Mouse (Mus musculus) forebrain, embryonic 13.5 days (tissue): Measurements from ENCODE around the gene Kpna7. TPM values are rescaled to one million over a fixed set of nuclear protein-coding genes. Genes with fewer than 3 reads are reported as not detected.
"Not testable (repeated sequence)": the region's sequence is repeated elsewhere in the genome, so short reads cannot be mapped to it uniquely, and the experiment has no call there.

Experiments used
- ATAC-seq: fragments of 200-750 bp; cut with Nextera tagmentation; 2 replicates; pipeline ENCODE4 v1.8.0; 2017
- H3K27ac ChIP-seq: fragments of 300-500 bp; sonication (generic); 2 replicates; pipeline ENCODE4 v1.5.1; 2015; ENCODE audit warnings: inconsistent platforms, mild to moderate bottlenecking, moderate library complexity
- H3K27me3 ChIP-seq: fragments of 300-500 bp; sonication (generic); 2 replicates; pipeline ENCODE4 v1.6.1; 2015; ENCODE audit warnings: mild to moderate bottlenecking, inconsistent platforms
- H3K36me3 ChIP-seq: fragments of 300-500 bp; sonication (generic); 2 replicates; pipeline ENCODE4 v1.6.1; 2015; ENCODE audit warnings: mild to moderate bottlenecking, inconsistent platforms; ENCODE audit not compliant: poor library complexity, severe bottlenecking
- H3K4me1 ChIP-seq: fragments of 300-500 bp; sonication (generic); 2 replicates; pipeline ENCODE4 v1.6.1; 2015; ENCODE audit warnings: inconsistent platforms
- H3K4me2 ChIP-seq: fragments of 300-500 bp; sonication (generic); 2 replicates; pipeline ENCODE4 v1.6.1; 2015; ENCODE audit warnings: inconsistent platforms, mild to moderate bottlenecking, moderate library complexity
- H3K4me3 ChIP-seq: fragments of 300-500 bp; sonication (generic); 2 replicates; pipeline ENCODE4 v1.5.1; 2015; ENCODE audit warnings: mild to moderate bottlenecking, inconsistent platforms
- H3K9ac ChIP-seq: fragments of 300-500 bp; sonication (generic); 2 replicates; pipeline ENCODE4 v1.6.1; 2015; ENCODE audit warnings: mild to moderate bottlenecking, inconsistent platforms
- H3K9me3 ChIP-seq: fragments of 300-500 bp; sonication (generic); replicated peaks from 2 replicates; pipeline ENCODE4 v1.6.1; 2016; ENCODE audit warnings: inconsistent platforms
- WGBS: fragments of 180-500 bp; shearing (Covaris S2); methylation state at CpG from one replicate; pipeline ENCODE4 v1.1.7; 2015; 5-methylcytosine and 5-hydroxymethylcytosine counted together
- polyA plus RNA-seq: library from polyadenylated mRNA; unstranded; fragments of >200 nt; fragmentation: Nextera tagmentation; extraction: Ambion mirVana; gene quantifications from 2 replicates; pipeline ENCODE4 v1.2.1, GENCODE M21; 2015

Kpna7 gene
- polyA plus RNA-seq, 1 experiment from 2014 or later = not detected

DNA sequence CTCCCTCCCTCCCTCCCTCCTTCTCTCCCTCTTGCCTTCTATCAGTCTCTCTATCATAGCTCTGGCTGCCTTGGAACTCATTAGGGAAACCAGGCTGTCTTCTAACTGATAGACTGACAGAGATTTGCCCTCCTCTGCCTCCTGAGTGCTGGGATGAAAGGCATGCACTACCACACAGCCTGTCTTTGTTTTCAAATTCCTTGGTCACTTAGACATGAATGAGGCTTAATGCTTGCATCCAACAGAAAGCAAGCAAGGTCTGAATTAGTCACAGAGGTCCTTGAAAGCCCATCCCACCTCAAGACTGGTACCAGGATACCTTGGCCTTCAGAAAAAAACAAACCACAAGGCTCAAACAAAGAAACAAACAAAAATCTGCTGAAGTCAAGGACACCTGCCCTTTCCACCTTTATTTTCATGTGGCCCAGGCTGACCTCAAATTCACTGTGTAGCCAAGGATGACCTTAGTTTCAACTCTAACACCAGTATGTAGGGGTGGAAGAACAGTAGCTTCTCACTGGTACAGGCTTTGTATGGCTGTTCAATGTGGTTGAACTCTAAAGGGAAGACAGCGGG lies 19.0 kb downstream of the Kpna7 start:
- Histone ChIP-seq H3K4me1 (no peaks in the 10 kb centered on the region), H3K27ac (no peak overlapping the region), H3K27me3 (no peaks in the 10 kb centered on the region; the same call in 1 of the 2 replicates), H3K9me3 (no peaks in the 10 kb centered on the region), H3K36me3 (no peaks in the 10 kb centered on the region), H3K9ac (no peak overlapping the region), H3K4me3 (no peak overlapping the region), H3K4me2 (no peak overlapping the region)
- WGBS = 88% methylated on average over 1 of the region's 1 CpGs
- ATAC-seq = no peak

DNA sequence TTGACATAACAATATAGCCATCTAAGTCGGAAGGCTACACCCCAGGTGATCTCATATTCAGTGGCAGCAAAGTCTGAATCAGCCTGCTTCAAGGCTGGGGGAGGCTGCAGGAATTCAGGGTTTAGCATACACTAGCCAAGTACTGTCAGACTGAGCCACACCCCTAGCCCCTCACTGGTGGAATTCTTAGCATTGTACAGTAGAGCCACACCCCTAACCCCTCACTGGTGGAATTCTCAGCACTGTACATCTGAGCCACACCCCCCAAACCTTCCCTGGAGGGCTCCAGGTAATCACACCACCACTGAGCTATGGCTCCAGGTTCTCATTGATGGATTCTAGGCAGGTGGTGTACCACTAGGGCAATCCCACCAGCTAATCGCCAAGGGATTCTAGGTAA lies 24.3 kb downstream of the Kpna7 start:
- Histone ChIP-seq H3K4me2 (no peak overlapping the region), H3K27ac (no peak overlapping the region), H3K9me3 (no peaks in the 10 kb centered on the region), H3K36me3 (no peaks in the 10 kb centered on the region), H3K4me1 (peaks cover 11% of the 10 kb centered on the region), H3K27me3 (no peaks in the 10 kb centered on the region), H3K9ac (no peak overlapping the region), H3K4me3 (no peak overlapping the region)
- 85% methylated on average over 2 of the region's 2 CpGs for WGBS
- no peak for ATAC-seq

DNA sequence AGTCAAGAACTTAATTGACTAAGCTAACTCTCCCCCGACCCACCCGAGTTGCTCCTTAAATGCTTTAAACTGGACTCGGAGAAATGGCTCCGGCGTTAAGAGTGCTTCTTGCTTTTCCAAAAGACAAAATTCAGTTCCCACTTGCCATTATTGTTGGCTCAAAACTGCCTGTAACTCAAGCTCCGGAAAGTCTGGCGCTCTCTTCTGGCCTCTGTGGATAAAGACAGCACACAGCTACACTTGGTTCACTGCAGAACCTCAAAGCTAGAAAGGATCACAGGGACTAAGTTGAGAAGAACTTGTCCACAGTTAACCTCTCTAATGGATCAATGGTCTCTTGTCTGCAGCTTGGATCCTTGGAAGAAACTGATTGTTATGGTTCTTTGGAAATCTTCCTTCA lies 25.1 kb downstream of the Kpna7 start:
- Histone ChIP-seq H3K4me2 (no peak overlapping the region), H3K4me3 (no peak overlapping the region), H3K4me1 (peaks cover 11% of the 10 kb centered on the region), H3K9ac (no peak overlapping the region), H3K9me3 (no peaks in the 10 kb centered on the region), H3K27me3 (no peaks in the 10 kb centered on the region), H3K27ac (no peak overlapping the region), H3K36me3 (no peaks in the 10 kb centered on the region)
- no peak for ATAC-seq
- WGBS = 87% methylated on average over 7 of the region's 7 CpGs

DNA sequence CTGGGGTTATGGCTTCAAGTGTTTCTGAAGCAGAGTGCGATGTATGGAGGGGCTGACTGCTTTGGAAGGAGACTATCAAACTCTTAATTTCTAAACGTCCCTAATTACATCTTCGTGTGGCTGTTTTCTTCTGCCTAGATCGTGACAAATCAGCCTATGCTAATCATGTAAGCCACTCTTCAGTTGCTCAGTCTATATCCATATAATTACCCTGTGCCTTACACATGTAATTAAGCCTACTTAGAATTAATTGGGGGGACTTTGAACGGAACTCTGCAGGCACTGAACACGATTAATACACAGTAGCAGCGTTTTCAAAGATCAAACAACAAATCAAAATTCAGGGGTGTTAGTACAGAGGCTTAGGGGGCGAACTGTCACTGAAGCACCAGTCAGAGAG lies 25.9 kb downstream of the Kpna7 start:
- Histone ChIP-seq H3K4me3 (no peak overlapping the region), H3K9me3 (no peaks in the 10 kb centered on the region), H3K36me3 (no peaks in the 10 kb centered on the region), H3K9ac (no peak overlapping the region), H3K27me3 (no peaks in the 10 kb centered on the region), H3K27ac (no peak overlapping the region), H3K4me1 (peaks cover 11% of the 10 kb centered on the region), H3K4me2 (no peak overlapping the region)
- 33% methylated on average over 8 of the region's 8 CpGs for WGBS
- peak; percentile 53; the same call in 1 of the 2 replicates for ATAC-seq

DNA sequence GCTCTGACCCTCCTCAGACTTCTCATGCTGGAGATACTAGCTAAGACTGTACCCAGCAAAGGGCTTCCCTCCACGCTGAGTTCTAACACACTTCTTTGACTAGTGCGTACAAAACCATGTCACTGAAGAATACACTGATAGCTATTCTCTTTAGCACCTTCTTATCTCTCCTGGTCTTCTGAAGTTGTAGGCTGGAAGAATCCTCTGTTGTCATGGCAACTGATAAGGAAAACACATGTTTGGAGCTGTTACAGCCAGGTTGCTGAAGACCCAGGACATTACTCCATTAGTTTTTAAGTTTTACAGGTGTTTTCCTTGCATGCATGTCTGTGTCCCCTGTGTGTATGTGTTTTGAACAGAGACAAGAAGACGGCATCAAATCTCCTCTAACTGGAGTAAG lies 29.6 kb downstream of the Kpna7 start:
- not testable (repeated sequence) for H3K9me3 ChIP-seq, H3K4me3 ChIP-seq, ATAC-seq, H3K9ac ChIP-seq, H3K36me3 ChIP-seq, H3K27ac ChIP-seq, H3K4me2 ChIP-seq, H3K27me3 ChIP-seq
- H3K4me1 ChIP-seq = peaks cover 11% of the 10 kb centered on the region
- 89% methylated on average over 3 of the region's 3 CpGs for WGBS

DNA sequence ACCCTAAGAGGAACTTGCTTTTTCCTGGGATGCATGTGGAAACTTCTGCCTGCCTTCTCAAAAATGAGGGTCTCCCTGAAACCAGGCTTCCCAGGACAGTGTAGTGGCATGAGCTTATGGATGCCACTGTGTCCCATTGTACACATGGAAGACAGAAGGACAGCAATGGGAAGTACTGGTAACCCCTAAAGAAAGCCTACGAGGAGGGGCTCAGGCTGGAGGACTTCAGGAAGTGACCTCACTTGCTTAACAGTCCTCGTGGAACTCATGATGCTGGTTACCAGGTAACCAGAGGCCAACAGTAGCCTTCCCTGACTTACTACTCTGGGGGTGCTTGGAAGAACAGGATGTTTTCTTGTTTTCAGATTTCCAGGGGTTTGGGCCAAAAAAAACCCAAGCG lies 41.1 kb downstream of the Kpna7 start, which contains the start of gene 1700018F24Rik:
Gene 1700018F24Rik, plus strand, starts transcription at position 301 of the 400 bp plus-strand sequence.
- 74% methylated on average over 3 of the region's 3 CpGs for WGBS
- not testable (repeated sequence) for H3K27ac ChIP-seq, H3K4me1 ChIP-seq, H3K36me3 ChIP-seq, H3K9me3 ChIP-seq, H3K4me3 ChIP-seq, H3K4me2 ChIP-seq, H3K27me3 ChIP-seq, H3K9ac ChIP-seq, ATAC-seq

DNA sequence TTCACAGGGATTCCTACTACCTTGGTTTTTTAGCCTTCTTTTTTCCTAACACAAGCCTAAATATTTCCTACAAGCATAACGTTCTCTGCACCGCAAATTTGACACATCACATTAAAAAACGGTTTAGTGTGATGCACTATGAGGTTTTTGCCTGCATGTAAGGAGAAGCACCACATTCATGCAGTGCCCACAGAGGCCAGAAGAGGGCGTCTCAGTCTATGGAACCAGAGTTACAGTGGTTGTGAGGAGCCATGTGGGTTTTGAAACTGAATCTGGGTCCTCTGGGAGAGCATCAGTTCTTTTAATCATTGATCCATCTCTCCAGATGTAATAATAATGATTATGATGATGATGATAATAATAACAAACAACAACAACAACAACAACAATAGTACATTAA lies 42.2 kb downstream of the Kpna7 start:
- 50% methylated on average over 4 of the region's 4 CpGs for WGBS
- Histone ChIP-seq H3K9me3 (no peaks in the 10 kb centered on the region), H3K27ac (no peak overlapping the region), H3K4me1 (no peaks in the 10 kb centered on the region), H3K4me3 (no peak overlapping the region), H3K27me3 (no peaks in the 10 kb centered on the region), H3K4me2 (no peak overlapping the region), H3K9ac (no peak overlapping the region), H3K36me3 (no peaks in the 10 kb centered on the region)
- ATAC-seq = no peak

DNA sequence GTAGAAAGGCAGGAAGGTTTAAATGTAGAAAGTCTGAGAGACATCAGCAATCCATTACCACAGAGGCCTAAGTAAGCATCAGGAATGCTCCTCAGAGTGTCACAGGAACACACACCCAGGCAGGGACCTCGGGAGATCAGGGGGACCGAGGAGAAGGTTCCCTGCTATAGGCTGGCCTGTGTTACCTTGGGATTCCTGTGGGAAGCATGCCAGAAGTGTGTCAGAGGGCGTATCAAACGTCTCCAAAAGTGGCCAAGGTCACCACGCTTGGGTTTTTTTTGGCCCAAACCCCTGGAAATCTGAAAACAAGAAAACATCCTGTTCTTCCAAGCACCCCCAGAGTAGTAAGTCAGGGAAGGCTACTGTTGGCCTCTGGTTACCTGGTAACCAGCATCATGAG lies 51.4 kb downstream of the Kpna7 start, which contains the start of gene Gm4871:
Gene Gm4871, minus strand, starts transcription at position 364 of the 400 bp plus-strand sequence.
- not testable (repeated sequence) for H3K27ac ChIP-seq, H3K4me3 ChIP-seq, H3K36me3 ChIP-seq, H3K4me1 ChIP-seq, H3K9ac ChIP-seq, ATAC-seq, H3K4me2 ChIP-seq, H3K9me3 ChIP-seq, H3K27me3 ChIP-seq
- WGBS = 69% methylated on average over 5 of the region's 5 CpGs

DNA sequence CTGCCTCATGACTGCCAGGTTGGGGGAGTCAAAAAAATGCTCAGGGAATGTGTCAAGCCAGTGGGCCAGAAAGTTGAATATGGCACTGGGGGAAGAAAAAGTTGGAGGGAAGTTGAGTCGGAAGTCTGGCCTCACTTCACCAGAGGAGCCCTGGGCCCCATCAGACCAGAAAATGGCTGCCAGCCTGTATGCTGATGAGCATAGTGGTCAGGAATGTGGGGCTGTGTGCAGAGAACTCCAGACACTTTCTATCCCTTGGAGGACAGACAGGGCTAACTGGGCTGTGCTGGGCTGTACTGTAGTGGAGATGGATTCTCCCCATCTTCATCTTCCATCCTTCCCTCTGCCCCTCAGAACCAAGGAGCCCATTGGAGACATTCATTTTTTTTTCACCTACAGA lies 53.4 kb downstream of the Kpna7 start:
- 95% methylated on average over 1 of the region's 1 CpGs for WGBS
- H3K4me1 ChIP-seq, ATAC-seq, H3K4me3 ChIP-seq, H3K9ac ChIP-seq, H3K4me2 ChIP-seq, H3K27ac ChIP-seq, H3K27me3 ChIP-seq, H3K9me3 ChIP-seq, H3K36me3 ChIP-seq: not testable (repeated sequence)

DNA sequence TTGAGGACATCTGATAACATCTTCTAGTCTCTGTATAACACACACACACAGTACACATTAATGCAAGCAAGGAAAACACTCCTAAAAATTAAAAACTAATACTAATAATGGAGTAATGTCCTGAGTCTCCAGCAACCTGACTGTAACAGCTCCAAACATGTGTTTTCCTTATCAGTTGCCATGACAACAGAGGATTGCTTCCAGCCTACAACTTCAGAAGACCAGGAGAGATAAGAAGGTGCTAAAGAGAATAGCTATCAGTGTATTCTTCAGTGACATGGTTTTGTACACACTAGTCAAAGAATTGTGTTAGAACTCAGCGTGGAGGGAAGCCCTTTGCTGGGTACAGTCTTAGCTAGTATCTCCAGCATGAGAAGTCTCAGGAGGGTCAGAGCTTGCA lies 63.1 kb downstream of the Kpna7 start:
- H3K27ac ChIP-seq, H3K27me3 ChIP-seq, H3K9ac ChIP-seq, H3K9me3 ChIP-seq, ATAC-seq, H3K4me1 ChIP-seq, H3K36me3 ChIP-seq, H3K4me3 ChIP-seq, H3K4me2 ChIP-seq: not testable (repeated sequence)
- WGBS = 87% methylated on average over 1 of the region's 1 CpGs

DNA sequence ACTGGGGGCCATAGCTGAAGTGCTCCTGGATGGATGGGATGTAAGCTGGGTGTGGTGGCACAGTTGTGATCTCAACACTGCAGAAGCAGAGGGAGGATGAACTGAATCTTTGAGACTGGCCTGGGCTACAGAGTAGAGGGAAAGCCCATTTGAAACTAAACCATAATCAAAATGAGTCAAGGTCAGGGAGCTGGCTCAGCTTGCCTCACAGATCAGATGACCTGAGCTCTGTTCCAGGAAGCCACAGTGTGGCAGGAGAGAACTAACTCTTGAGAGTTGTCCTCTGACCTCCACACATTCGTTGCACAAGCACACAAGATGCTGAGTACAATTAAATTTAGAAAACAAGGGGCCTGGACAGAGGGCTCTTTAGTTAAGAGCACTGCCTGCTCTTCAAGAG lies 63.6 kb downstream of the Kpna7 start:
- H3K27ac ChIP-seq, H3K9ac ChIP-seq, H3K4me3 ChIP-seq, H3K36me3 ChIP-seq, H3K4me1 ChIP-seq, H3K4me2 ChIP-seq, H3K9me3 ChIP-seq, H3K27me3 ChIP-seq, ATAC-seq: not testable (repeated sequence)
- WGBS = 33% methylated on average over 1 of the region's 1 CpGs

DNA sequence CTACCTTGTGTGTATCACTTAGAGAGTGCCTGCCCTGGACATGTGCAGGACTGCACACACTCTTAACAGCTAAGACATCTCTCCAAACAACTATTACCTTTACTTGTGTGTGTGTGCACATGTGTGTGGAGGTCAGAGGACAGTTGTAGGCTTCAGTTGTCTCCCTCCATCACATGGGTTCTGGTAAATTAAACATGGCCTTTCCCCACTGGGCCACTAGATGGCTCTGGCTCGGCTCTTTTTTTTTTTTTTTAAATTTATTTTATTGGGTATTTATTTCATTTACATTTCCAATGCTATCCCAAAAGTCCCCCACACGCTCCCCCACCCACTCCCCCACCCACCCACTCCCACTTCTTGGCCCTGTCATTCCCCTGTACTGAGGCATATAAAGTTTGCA lies 67.1 kb downstream of the Kpna7 start:
- not testable (repeated sequence) for H3K27ac ChIP-seq, H3K4me2 ChIP-seq, H3K9me3 ChIP-seq, H3K27me3 ChIP-seq, H3K4me1 ChIP-seq, H3K4me3 ChIP-seq, H3K9ac ChIP-seq, ATAC-seq, H3K36me3 ChIP-seq
- WGBS = 16% methylated on average over 2 of the region's 2 CpGs

DNA sequence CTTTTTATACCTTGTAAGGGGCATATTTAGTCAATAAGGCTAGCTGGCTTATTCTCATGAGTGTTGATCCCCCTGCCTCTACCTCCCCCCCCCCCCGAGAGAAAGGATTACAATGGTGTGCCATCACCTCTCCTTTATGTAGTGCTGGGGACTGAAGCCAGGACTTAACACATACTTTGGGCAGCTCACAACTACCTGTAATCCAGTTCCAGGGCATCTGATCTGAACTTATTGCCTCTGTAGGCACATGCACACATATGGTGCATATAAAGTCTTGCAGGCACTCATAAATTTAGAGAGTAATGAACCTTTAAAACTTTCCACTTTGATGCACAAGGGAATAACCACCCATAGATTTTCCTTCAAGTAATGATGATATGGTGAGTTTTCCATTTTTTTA lies 69.6 kb downstream of the Kpna7 start:
- H3K9me3 ChIP-seq = no peaks in the 10 kb centered on the region
- H3K36me3 ChIP-seq = no peaks in the 10 kb centered on the region
- no peak overlapping the region for H3K4me3 ChIP-seq
- H3K27ac ChIP-seq = no peak overlapping the region
- H3K4me2 ChIP-seq = no peak overlapping the region
- no peaks in the 10 kb centered on the region for H3K27me3 ChIP-seq
- no peak overlapping the region for H3K9ac ChIP-seq
- 78% methylated on average over 1 of the region's 1 CpGs for WGBS
- no peak for ATAC-seq
- H3K4me1 ChIP-seq = no peaks in the 10 kb centered on the region
